Mouse (Mus musculus) limb, embryonic 10.5 days (tissue): ENCODE results near the gene Lonrf2. TPM values are rescaled to one million over a fixed set of nuclear protein-coding genes. Genes with fewer than 3 reads are reported as not detected.
A peak's percentile ranks its signal among the peaks of the same experiment; 100 is the strongest.

ENCODE experiments used
- DNase-seq: peaks from one replicate; pipeline ENCODE4 v3.0.0-alpha.2; 2017; ENCODE audit warnings: low spot score
- H3K27ac ChIP-seq: fragments of 300-500 bp; sonication (generic); 2 replicates; pipeline ENCODE4 v1.5.1; 2016; ENCODE audit warnings: mild to moderate bottlenecking
- H3K27me3 ChIP-seq: fragments of 300-500 bp; sonication (generic); 2 replicates; pipeline ENCODE4 v1.6.1; 2016; ENCODE audit warnings: low read depth, mild to moderate bottlenecking; ENCODE audit not compliant: poor library complexity, severe bottlenecking
- H3K36me3 ChIP-seq: fragments of 300-500 bp; sonication (generic); 2 replicates; pipeline ENCODE4 v1.6.1; 2016; ENCODE audit warnings: mild to moderate bottlenecking, moderate library complexity
- H3K4me1 ChIP-seq: fragments of 300-500 bp; sonication (generic); 2 replicates; pipeline ENCODE4 v1.6.1; 2016
- H3K4me3 ChIP-seq: fragments of 300-500 bp; sonication (generic); 2 replicates; pipeline ENCODE4 v1.5.1; 2016; ENCODE audit warnings: mild to moderate bottlenecking, moderate library complexity
- H3K9me3 ChIP-seq: fragments of 300-500 bp; sonication (generic); replicated peaks from 2 replicates; pipeline ENCODE4 v1.6.1; 2016; ENCODE audit warnings: mild to moderate bottlenecking
- WGBS: fragments of 180-500 bp; shearing (Covaris S2); methylation state at CpG from one replicate; pipeline ENCODE4 v1.1.7; 2016; 5-methylcytosine and 5-hydroxymethylcytosine counted together
- polyA plus RNA-seq: library from polyadenylated mRNA; unstranded; fragments of >200 nt; fragmentation: Nextera tagmentation; extraction: Ambion mirVana; gene quantifications from 2 replicates; pipeline ENCODE4 v1.2.1, GENCODE M21; 2016

Gene Lonrf2
- polyA plus RNA-seq, 1 experiment from 2014 or later = 0.38 TPM

DNA sequence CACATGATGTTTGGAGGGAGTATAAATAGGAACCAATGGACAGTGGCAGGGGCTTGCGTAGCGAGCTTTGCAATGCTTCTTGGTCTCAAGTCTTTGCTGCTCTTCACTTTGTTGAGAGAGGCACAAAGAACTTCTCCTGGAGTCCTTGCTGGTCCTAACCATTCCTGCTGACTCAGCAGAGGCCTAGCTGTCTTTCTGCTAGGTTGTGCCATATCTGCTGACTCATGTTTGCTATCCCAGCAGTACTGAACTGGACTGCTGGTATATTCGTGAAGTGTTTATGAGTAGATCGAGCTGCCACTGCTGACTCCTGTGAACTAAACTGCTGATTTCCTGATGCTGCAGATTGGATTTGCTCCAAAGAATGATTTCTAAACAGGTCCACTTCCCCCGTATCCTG lies 23.7 kb upstream of the Lonrf2 start:
- Histone ChIP-seq H3K9me3 (no peaks in the 10 kb centered on the region), H3K27me3 (no peaks in the 10 kb centered on the region), H3K4me3 (no peak overlapping the region), H3K36me3 (no peaks in the 10 kb centered on the region), H3K27ac (no peak overlapping the region), H3K4me1 (no peaks in the 10 kb centered on the region)
- DNase-seq = no peak
- 87% methylated on average over 5 of the region's 5 CpGs for WGBS

- WGBS = 18% methylated on average over 3 of the region's 3 CpGs
- no peaks in the 10 kb centered on the region for H3K36me3 ChIP-seq
- H3K27me3 ChIP-seq = no peaks in the 10 kb centered on the region; the same call in 1 of the 2 replicates
- H3K27ac ChIP-seq = no peak overlapping the region
- no peak overlapping the region for H3K4me3 ChIP-seq
- no peaks in the 10 kb centered on the region for H3K4me1 ChIP-seq
- H3K9me3 ChIP-seq = no peaks in the 10 kb centered on the region
- peak; percentile 84 for DNase-seq
These were observed 19.7 kb upstream of the Lonrf2 start for GRCm38 (mm10) chr1:38856196-38856595.

DNA sequence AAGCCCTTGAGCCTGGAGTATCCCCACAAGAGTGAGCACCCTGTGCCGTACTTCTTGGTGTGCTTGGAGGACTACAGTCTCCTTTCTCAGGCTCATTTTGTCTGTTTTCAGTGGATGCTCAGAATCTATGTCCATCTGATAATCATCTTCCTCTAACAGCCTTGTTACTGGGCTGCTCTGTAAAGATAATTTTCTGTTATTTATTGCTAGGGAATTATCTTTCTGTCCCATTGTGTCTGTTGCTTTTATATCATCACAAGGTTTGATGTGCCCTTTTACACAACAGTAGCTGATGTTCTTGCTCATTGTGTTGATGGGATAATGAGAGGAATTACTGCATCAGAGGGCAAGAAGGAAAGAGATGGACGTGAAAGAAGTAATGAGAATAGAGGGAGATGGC lies 15.7 kb upstream of the Lonrf2 start:
- Histone ChIP-seq H3K4me3 (no peak overlapping the region), H3K9me3 (no peaks in the 10 kb centered on the region), H3K27me3 (no peaks in the 10 kb centered on the region; the same call in 1 of the 2 replicates), H3K36me3 (no peaks in the 10 kb centered on the region), H3K27ac (no peak overlapping the region), H3K4me1 (no peaks in the 10 kb centered on the region)
- 77% methylated on average over 2 of the region's 2 CpGs for WGBS
- no peak for DNase-seq

- 83% methylated on average over 2 of the region's 2 CpGs for WGBS
These were observed 14.1 kb upstream of the Lonrf2 start for GRCm38 (mm10) chr1:38850650-38851049.

GRCm38 (mm10) chr1:38848451-38849289 lies 12.2 kb upstream of the Lonrf2 start:
- WGBS = 94% methylated on average over 2 of the region's 2 CpGs
- H3K4me3 ChIP-seq = no peak overlapping the region
- no peaks in the 10 kb centered on the region for H3K4me1 ChIP-seq
- no peaks in the 10 kb centered on the region for H3K27me3 ChIP-seq
- DNase-seq = no peak
- H3K9me3 ChIP-seq = no peaks in the 10 kb centered on the region
- no peak overlapping the region for H3K27ac ChIP-seq
- no peaks in the 10 kb centered on the region for H3K36me3 ChIP-seq

More at GRCm38 (mm10) chr1:38850650-38851049, 14.1 kb upstream of the Lonrf2 start:
- Histone ChIP-seq H3K9me3 (no peaks in the 10 kb centered on the region), H3K4me1 (no peaks in the 10 kb centered on the region), H3K4me3 (no peak overlapping the region), H3K27me3 (no peaks in the 10 kb centered on the region; the same call in 1 of the 2 replicates), H3K27ac (no peak overlapping the region), H3K36me3 (no peaks in the 10 kb centered on the region)
- DNase-seq = no peak

DNA sequence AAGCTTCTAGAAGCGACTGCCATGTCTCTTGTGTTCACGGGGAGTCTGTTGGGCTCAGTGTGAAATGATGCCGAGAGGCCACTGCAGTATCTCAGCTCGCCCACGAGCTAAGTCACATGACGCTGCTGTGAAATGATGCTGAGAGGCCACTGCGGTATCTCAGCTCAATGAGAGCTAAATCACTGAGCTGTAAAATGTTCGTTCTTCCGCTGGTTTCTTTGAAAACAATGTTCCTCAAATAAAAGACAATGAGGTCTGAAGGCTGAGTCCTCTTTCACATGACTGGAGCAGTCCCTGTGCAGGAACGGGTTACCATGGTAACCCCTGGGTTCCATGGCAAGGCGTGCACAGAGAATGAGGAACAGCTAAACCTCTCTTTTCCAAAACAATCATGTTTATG lies 11.5 kb upstream of the Lonrf2 start:
- Histone ChIP-seq H3K9me3 (no peaks in the 10 kb centered on the region), H3K27ac (no peak overlapping the region), H3K4me1 (no peaks in the 10 kb centered on the region), H3K4me3 (no peak overlapping the region), H3K36me3 (no peaks in the 10 kb centered on the region), H3K27me3 (no peaks in the 10 kb centered on the region)
- 81% methylated on average over 11 of the region's 11 CpGs for WGBS
- DNase-seq = no peak

GRCm38 (mm10) chr1:38843275-38843674 lies 6.8 kb upstream of the Lonrf2 start:
- Histone ChIP-seq H3K27ac (no peak overlapping the region), H3K36me3 (no peaks in the 10 kb centered on the region), H3K4me1 (no peaks in the 10 kb centered on the region), H3K9me3 (no peaks in the 10 kb centered on the region), H3K4me3 (no peak overlapping the region), H3K27me3 (peaks cover 12% of the 10 kb centered on the region; the same call in 1 of the 2 replicates)
- DNase-seq = no peak
- WGBS = 75% methylated on average over 4 of the region's 4 CpGs

GRCm38 (mm10) chr1:38842861-38843260 lies 6.3 kb upstream of the Lonrf2 start:
- Histone ChIP-seq H3K27ac (no peak overlapping the region), H3K9me3 (no peaks in the 10 kb centered on the region), H3K4me3 (no peak overlapping the region), H3K27me3 (peaks cover 16% of the 10 kb centered on the region; the same call in 1 of the 2 replicates), H3K36me3 (no peaks in the 10 kb centered on the region), H3K4me1 (no peaks in the 10 kb centered on the region)
- no peak for DNase-seq
- 77% methylated on average over 1 of the region's 1 CpGs for WGBS

DNA sequence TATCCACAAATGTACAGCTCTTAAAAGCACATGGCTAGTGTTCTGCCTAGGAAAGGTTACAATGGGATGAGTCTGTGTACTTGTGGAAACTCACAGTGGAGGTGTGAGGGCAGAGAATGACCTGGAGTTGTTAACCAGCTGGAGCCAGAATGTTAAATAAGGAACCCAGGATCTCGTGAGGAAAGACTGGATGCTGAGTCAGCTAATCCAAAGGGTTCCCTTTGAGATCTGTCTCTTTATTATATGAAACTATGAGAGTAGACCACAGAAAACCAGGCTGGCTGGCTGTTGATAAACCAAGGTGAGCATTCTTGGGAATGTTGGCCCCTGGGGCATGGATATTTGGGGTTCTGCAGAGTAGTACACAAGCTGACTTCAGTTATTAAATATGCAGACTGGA lies 3.4 kb upstream of the Lonrf2 start:
- Histone ChIP-seq H3K27me3 (peaks cover 45% of the 10 kb centered on the region), H3K9me3 (no peaks in the 10 kb centered on the region), H3K4me1 (peaks cover 14% of the 10 kb centered on the region), H3K27ac (no peak overlapping the region), H3K4me3 (no peak overlapping the region), H3K36me3 (no peaks in the 10 kb centered on the region)
- DNase-seq = no peak
- 52% methylated on average over 1 of the region's 1 CpGs for WGBS

DNA sequence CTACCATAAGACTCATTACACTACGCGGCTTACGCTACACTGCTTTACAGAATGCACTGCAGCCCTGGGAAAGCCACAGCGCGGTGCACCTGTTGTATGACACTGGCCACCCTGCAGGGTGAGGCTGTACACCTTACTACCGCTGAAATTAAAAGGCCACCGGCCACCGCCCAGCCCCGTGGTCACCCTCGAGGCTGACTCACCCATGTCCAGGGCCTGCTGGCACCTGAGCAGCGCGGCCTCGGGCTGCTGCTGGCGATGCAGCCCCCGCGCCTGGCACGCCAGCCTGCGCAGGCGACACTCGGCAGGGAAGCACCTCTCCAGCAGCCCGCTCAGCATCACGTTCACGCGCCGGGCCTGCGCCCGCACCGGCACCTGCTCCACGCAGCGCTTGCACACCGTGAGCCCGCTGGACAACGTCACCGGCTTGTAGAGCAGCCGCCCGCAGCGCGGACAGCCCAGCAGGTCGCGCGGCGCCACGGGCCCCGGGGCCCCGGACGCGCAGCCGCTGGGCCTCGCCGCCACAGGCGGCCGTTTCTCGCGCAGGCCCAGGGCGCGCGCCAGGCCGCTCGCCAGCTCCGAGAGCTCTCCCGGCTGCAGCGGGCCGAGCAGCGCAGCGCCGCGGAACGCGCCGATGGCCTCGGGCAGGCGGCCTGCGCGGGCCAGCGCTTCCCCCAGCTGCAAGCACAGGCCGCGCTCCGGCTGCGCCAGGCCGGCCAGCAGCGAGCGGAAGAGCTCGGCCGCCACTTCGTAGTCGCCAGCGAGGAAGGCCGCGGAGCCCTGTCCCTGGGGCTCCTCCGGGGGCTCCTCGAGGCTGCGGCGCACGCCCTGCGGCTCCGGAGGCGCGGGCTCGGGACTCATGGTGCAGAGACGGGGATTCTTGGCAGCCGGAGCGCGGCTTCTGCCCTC lies 689 bp downstream of the Lonrf2 start:
- peak overlapping the region; percentile 81 for H3K27ac ChIP-seq
- DNase-seq = peak; percentile 62
- H3K27me3 ChIP-seq = peaks cover 60% of the 10 kb centered on the region
- WGBS = 2% methylated on average over 103 of the region's 103 CpGs
- H3K36me3 ChIP-seq = no peaks in the 10 kb centered on the region
- H3K4me1 ChIP-seq = peaks cover 14% of the 10 kb centered on the region
- peak overlapping the region; percentile 73 for H3K4me3 ChIP-seq
- no peaks in the 10 kb centered on the region for H3K9me3 ChIP-seq

DNA sequence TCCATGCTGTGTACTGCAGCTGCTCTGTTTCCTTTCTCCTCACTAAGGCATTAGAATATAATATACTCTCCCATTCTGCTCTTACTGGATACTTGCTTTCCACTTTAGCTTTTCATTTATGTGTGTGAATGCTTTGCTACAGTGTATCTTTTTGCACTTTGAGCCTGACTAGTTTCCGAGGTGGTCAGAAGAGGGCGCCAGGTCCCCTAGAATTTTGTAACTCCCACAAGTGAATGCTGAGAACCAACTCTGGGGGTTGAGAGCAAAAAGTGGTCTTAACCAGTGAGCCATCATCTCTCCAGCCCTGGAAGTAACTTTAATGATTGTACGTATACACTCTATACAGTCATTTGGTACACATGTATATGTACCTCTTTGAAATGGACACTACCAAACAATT lies 1.6 kb downstream of the Lonrf2 start:
- H3K4me1 ChIP-seq = peaks cover 14% of the 10 kb centered on the region
- DNase-seq = no peak
- H3K4me3 ChIP-seq = no peak overlapping the region
- no peaks in the 10 kb centered on the region for H3K9me3 ChIP-seq
- H3K36me3 ChIP-seq = no peaks in the 10 kb centered on the region
- peaks cover 60% of the 10 kb centered on the region for H3K27me3 ChIP-seq
- WGBS = 37% methylated on average over 3 of the region's 3 CpGs
- H3K27ac ChIP-seq = no peak overlapping the region

DNA sequence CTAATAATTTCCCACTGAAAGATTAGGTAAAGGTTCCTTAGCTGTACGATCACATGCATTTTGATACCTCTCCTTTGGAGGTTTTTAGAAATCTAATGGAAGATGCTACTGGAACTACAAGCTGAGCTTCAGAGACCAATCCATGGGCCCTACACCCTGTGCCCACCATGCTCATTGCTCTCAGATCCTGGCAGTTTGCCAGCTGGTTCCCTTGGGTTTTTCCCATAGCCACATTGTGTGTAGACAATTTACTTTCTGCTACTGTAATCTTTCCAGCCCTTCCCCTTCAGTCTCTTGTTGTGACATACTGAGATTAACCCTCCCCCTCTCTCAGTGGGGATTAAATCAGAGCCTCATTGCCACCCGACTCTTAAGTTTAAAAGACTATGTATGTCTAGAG lies 11.6 kb downstream of the Lonrf2 start:
- WGBS = 88% methylated on average over 2 of the region's 2 CpGs
- no peak for DNase-seq
- 0 out of 2 replicates have a peak, but pooled peaks cover 4% of the 10 kb centered on the region for H3K4me1 ChIP-seq

GRCm38 (mm10) chr1:38823851-38824250 lies 12.7 kb downstream of the Lonrf2 start:
- no peaks in the 10 kb centered on the region for H3K27me3 ChIP-seq
- no peak for DNase-seq
- no peaks in the 10 kb centered on the region for H3K36me3 ChIP-seq
- 0 out of 2 replicates have a peak, but pooled peaks cover 4% of the 10 kb centered on the region for H3K4me1 ChIP-seq
- H3K4me3 ChIP-seq = no peak overlapping the region
- H3K9me3 ChIP-seq = no peaks in the 10 kb centered on the region
- WGBS = 68% methylated on average over 2 of the region's 2 CpGs
- H3K27ac ChIP-seq = no peak overlapping the region

More for the DNA sequence above, 11.6 kb downstream of the Lonrf2 start:
- no peaks in the 10 kb centered on the region for H3K9me3 ChIP-seq
- no peak overlapping the region for H3K4me3 ChIP-seq
- H3K27ac ChIP-seq = no peak overlapping the region
- H3K36me3 ChIP-seq = no peaks in the 10 kb centered on the region
- H3K27me3 ChIP-seq = no peaks in the 10 kb centered on the region
